Mouse (Mus musculus) forebrain, embryonic 16.5 days (tissue): ENCODE results near the gene Memo1. TPM values are rescaled to one million over a fixed set of nuclear protein-coding genes. Genes with fewer than 3 reads are reported as not detected.
"Not testable (repeated sequence)": the region's sequence is repeated elsewhere in the genome, so short reads cannot be mapped to it uniquely, and the experiment has no call there.

Experiments used
- ATAC-seq: fragments of 200-750 bp; cut with Nextera tagmentation; 2 replicates; pipeline ENCODE4 v1.8.0; 2017; ENCODE audit warnings: mild to moderate bottlenecking, moderate library complexity
- H3K27ac ChIP-seq: fragments of 300-500 bp; sonication (generic); 2 replicates; pipeline ENCODE4 v1.5.1; 2014; ENCODE audit warnings: low read length, control low read depth
- H3K27me3 ChIP-seq: fragments of 300-500 bp; sonication (generic); replicated peaks from 2 replicates; pipeline ENCODE4 v1.6.1; 2014; ENCODE audit warnings: low read length; ENCODE audit not compliant: control insufficient read depth, insufficient read depth
- H3K36me3 ChIP-seq: fragments of 300-500 bp; sonication (generic); 2 replicates; pipeline ENCODE4 v1.6.1; 2014; ENCODE audit not compliant: control insufficient read depth, insufficient read depth
- H3K4me1 ChIP-seq: fragments of 300-500 bp; sonication (generic); replicated peaks from 2 replicates; pipeline ENCODE4 v1.6.1; 2014; ENCODE audit warnings: low read length; ENCODE audit not compliant: control insufficient read depth, insufficient read depth
- H3K4me2 ChIP-seq: fragments of 300-500 bp; sonication (generic); 2 replicates; pipeline ENCODE4 v1.6.1; 2014; ENCODE audit warnings: mild to moderate bottlenecking, low read length, control low read depth
- H3K4me3 ChIP-seq: fragments of 300-500 bp; sonication (generic); replicated peaks from 2 replicates; pipeline ENCODE4 v1.5.1; 2014; ENCODE audit warnings: mild to moderate bottlenecking, low read length, control low read depth
- H3K9ac ChIP-seq: fragments of 300-500 bp; sonication (generic); replicated peaks from 2 replicates; pipeline ENCODE4 v1.6.1; 2014; ENCODE audit warnings: low read depth, low read length, control low read depth
- H3K9me3 ChIP-seq: fragments of 300-500 bp; sonication (generic); 2 replicates; pipeline ENCODE4 v1.6.1; 2016; ENCODE audit warnings: low read length; ENCODE audit not compliant: control insufficient read depth
- WGBS: fragments of 180-500 bp; shearing (Covaris S2); extraction: QIAGEN DNeasy Blood & Tissue Kit; methylation state at CpG from one replicate; pipeline ENCODE4 v1.1.7; 2014; 5-methylcytosine and 5-hydroxymethylcytosine counted together
- polyA plus RNA-seq: library from polyadenylated mRNA; unstranded; fragments of >200 nt; fragmentation: Nextera tagmentation; extraction: Ambion mirVana; gene quantifications from 2 replicates; pipeline ENCODE4 v1.2.1, GENCODE M21; 2015

Gene Memo1
- polyA plus RNA-seq, 1 experiment from 2014 or later, result 66.3 TPM

DNA sequence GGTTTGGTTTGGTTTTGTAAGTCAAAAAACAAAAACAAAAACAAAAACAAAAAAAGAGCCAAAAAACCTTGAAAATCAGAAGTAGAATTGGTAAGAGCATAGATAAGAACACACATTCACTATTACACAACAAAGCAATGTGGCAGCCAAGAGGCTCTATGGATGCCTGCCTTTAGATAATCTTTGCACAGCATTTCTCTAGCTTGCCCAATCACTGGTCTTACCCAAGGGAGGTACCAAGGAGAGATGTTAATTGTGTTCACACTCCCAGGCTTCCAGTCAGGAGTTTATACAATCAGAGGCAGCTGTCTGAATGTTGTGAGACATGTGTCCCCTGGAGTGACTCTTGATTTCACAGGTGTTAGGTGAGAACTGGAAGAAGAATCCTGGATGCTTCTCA, 114.4 kb downstream of the Memo1 start:
- no peak for ATAC-seq
- Histone ChIP-seq H3K4me1 (no peaks in the 10 kb centered on the region), H3K4me2 (no peak overlapping the region), H3K4me3 (no peak overlapping the region), H3K9ac (no peak overlapping the region), H3K27me3 (no peaks in the 10 kb centered on the region), H3K27ac (no peak overlapping the region), H3K36me3 (no peaks in the 10 kb centered on the region), H3K9me3 (no peaks in the 10 kb centered on the region)

DNA sequence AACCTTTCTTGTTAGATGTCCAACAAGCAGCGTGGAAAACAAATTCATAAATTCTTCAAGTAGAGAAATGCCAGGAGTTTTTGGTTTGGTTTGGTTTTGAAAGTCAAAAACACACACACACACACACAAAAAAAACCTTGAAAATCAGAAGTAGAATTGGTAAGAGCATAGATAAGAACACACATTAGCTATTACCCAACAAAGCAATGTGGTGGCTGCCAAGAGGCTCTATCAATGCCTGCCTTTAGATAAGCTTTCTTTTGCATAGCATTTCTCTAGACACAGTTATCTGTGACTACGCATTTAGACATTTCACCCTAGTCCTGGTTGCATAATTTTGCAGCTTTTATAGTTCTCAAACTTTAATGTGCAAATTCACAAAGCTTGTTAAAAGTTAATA, 115.7 kb downstream of the Memo1 start:
- H3K27me3 ChIP-seq, H3K4me3 ChIP-seq, H3K36me3 ChIP-seq, H3K27ac ChIP-seq, H3K9ac ChIP-seq, H3K4me2 ChIP-seq, H3K4me1 ChIP-seq, ATAC-seq, H3K9me3 ChIP-seq: not testable (repeated sequence)
- WGBS, result 98% methylated on average over 2 of the region's 2 CpGs

DNA sequence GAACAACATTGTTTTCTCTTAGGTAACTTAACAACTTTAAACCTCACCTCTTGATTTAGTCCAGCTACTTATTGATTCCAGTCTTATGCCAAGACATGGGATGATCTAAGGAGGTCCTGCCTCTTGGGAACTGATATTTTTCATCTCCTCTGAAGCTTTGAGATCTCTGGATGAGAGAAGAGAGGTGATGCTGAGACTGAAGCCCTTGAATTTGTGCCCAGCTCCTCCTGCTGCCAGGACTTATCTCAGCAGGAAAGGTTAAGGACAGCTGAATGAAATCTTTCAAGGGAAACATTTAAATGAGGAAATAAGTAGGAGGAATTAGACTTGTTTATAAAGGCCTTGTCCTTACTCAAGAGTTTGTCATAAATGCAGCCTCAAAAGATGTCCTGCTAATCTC, 121.6 kb downstream of the Memo1 start:
- H3K27me3 ChIP-seq, result no peaks in the 10 kb centered on the region
- H3K4me1 ChIP-seq, result no peaks in the 10 kb centered on the region
- ATAC-seq, result no peak
- no peaks in the 10 kb centered on the region for H3K9me3 ChIP-seq
- H3K27ac ChIP-seq, result no peak overlapping the region
- no peak overlapping the region for H3K9ac ChIP-seq
- H3K36me3 ChIP-seq, result no peaks in the 10 kb centered on the region
- H3K4me2 ChIP-seq, result no peak overlapping the region
- no peak overlapping the region for H3K4me3 ChIP-seq

DNA sequence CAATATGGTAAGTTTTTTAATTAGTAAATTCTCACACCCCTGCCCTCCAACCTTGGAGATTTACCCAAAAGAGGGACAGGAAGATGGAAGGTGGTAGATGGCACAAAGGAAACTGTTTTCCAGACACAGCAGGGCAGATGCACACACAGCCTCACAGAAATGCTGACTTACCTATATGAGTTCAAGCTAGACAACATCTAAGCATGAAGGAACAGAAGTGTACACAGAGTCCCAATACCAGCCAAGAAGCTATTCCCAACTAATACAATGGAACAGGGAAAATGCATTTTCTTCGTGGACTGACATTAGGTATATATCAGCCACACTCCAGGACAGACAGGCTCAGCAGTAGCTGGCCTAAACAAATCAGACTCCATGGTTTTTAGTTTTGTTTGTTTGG, 122.5 kb downstream of the Memo1 start:
- Histone ChIP-seq H3K27me3 (no peaks in the 10 kb centered on the region), H3K9me3 (no peaks in the 10 kb centered on the region), H3K9ac (no peak overlapping the region), H3K4me2 (no peak overlapping the region), H3K27ac (no peak overlapping the region), H3K36me3 (no peaks in the 10 kb centered on the region), H3K4me3 (no peak overlapping the region), H3K4me1 (no peaks in the 10 kb centered on the region)
- WGBS, result 89% methylated on average over 1 of the region's 1 CpGs
- ATAC-seq, result no peak

- Histone ChIP-seq H3K9ac (peak overlapping the region; percentile 41), H3K27ac (no peak overlapping the region), H3K4me1 (peaks cover 3% of the 10 kb centered on the region; the same call in 1 of the 2 replicates), H3K27me3 (no peaks in the 10 kb centered on the region), H3K4me3 (peak overlapping the region; percentile 39), H3K9me3 (no peaks in the 10 kb centered on the region), H3K36me3 (no peaks in the 10 kb centered on the region), H3K4me2 (peak overlapping the region; percentile 54)
- ATAC-seq, result peak; percentile 96
- WGBS, result 2% methylated on average over 9 of the region's 9 CpGs
Measured at GRCm38 (mm10) chr17:74159443-74159894, 135.9 kb downstream of the Memo1 start.

DNA sequence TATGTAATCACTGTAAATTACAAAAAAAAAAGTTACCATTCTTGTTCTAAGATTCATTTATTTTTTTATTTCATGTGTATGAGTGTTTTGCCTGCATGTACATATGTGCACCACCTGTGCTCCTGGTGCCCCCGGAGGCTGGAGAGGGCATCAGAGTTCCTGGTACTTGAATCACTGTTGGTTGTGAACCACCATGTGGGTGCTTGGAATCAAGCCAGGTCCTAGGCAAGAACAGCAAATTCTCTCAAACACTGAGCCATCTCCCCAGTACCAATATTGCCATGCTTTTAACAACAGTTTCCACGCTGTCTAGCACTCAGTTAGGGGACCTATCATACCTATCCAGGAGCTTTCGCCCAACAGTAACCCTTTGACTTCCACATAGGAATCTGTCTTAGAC, 137.2 kb downstream of the Memo1 start:
- no peak overlapping the region for H3K27ac ChIP-seq
- peaks cover 3% of the 10 kb centered on the region; the same call in 1 of the 2 replicates for H3K4me1 ChIP-seq
- H3K27me3 ChIP-seq, result no peaks in the 10 kb centered on the region
- H3K9ac ChIP-seq, result no peak overlapping the region
- no peaks in the 10 kb centered on the region for H3K9me3 ChIP-seq
- WGBS, result 80% methylated on average over 3 of the region's 3 CpGs
- H3K4me2 ChIP-seq, result no peak overlapping the region
- ATAC-seq, result no peak
- no peaks in the 10 kb centered on the region for H3K36me3 ChIP-seq
- H3K4me3 ChIP-seq, result no peak overlapping the region

Other genes starting within 250 kb of the Memo1 start
- not detected in 2 replicates for gene Srd5a2, start 247.6 kb downstream of the Memo1 start, polyA plus RNA-seq
- gene Dpy30, start 28.4 kb upstream of the Memo1 start, polyA plus RNA-seq, result 180 and 189 TPM in 2 replicates
- gene Spast, start 43.5 kb upstream of the Memo1 start, polyA plus RNA-seq, result 26.0 and 28.3 TPM in 2 replicates
- 31.4 and 33.2 TPM in 2 replicates for gene Slc30a6, start 100.1 kb upstream of the Memo1 start, polyA plus RNA-seq
- 0.25 and 0.27 TPM in 2 replicates for gene Nlrc4, start 163.6 kb upstream of the Memo1 start, polyA plus RNA-seq
- 50.4 and 62.0 TPM in 2 replicates for gene Yipf4, start 194.0 kb upstream of the Memo1 start, polyA plus RNA-seq
- gene Birc6, start 232.8 kb upstream of the Memo1 start, polyA plus RNA-seq, result 90.9 and 95.5 TPM in 2 replicates